Mouse (Mus musculus) embryonic facial prominence, embryonic 13.5 days (tissue): Measurements from ENCODE around the gene Rragd. TPM values are rescaled to one million over a fixed set of nuclear protein-coding genes. Genes with fewer than 3 reads are reported as not detected.

ENCODE experiments used
- polyA plus RNA-seq: library from polyadenylated mRNA; unstranded; fragments of >200 nt; fragmentation: Nextera tagmentation; extraction: Ambion mirVana; gene quantifications from 2 replicates; pipeline ENCODE4 v1.2.1, GENCODE M21; 2015

Gene Rragd
- polyA plus RNA-seq, 1 experiment from 2014 or later: 9.9 TPM

Other genes with a start within 250 kb of the Rragd start
- 136 and 140 TPM in 2 replicates for gene Lyrm2, start 182.8 kb upstream of the Rragd start, polyA plus RNA-seq
- 12.1 and 14.6 TPM in 2 replicates for gene Ankrd6, start 32.2 kb upstream of the Rragd start, polyA plus RNA-seq
- gene Ube2j1, start 48.4 kb downstream of the Rragd start, polyA plus RNA-seq: 34.1 and 35.2 TPM in 2 replicates
- 0.32 and 0.33 TPM in 2 replicates for gene Gabrr2, start 80.0 kb downstream of the Rragd start, polyA plus RNA-seq
- gene Gabrr1, start 149.5 kb downstream of the Rragd start, polyA plus RNA-seq: 0.18 TPM in 1 of 2 replicates, not detected in the other
- gene Pm20d2, start 206.7 kb downstream of the Rragd start, polyA plus RNA-seq: 1.5 and 2.4 TPM in 2 replicates
- 18.8 and 20.6 TPM in 2 replicates for gene Srsf12, start 226.0 kb downstream of the Rragd start, polyA plus RNA-seq